Mouse (Mus musculus): ENCODE measurements around the gene Arl6ip4. TPM values are rescaled to one million over a fixed set of nuclear protein-coding genes. Genes with fewer than 3 reads are reported as not detected.

The Arl6ip4 gene
- polyA plus RNA-seq, 1 experiment: 112 TPM

DNA sequence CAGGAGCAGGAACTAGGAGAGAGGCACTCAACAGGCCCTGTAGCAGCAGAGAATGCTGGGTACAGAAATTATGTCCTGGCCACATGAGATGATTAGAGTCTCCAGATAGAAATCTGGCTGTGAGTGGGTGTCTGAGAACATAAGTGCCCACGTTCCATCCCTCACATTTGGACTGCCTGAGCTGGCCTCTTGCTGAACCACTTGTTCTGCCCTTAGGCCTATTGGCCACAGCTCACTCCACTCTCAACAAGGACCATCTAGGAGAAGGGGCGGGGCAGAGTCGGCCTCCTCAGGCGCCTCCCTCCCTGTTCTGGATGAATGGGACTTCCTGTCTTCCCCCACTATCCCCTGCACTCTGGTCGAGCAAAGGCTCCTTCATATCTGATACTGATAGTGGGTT lies 33.1 kb downstream of the Arl6ip4 start:
- 70% methylated on average over 5 of the region's 5 CpGs for WGBS
- H3K4me1 ChIP-seq (ENCODE audit: control insufficient read depth, insufficient read depth, low read length): no peaks in the 10 kb centered on the region
- no peak overlapping the region for H3K27ac ChIP-seq (ENCODE audit: control insufficient read depth, insufficient read depth, low read depth, low read length, poor library complexity)
- no peak overlapping the region for H3K4me3 ChIP-seq (replicated peaks; ENCODE audit: control insufficient read depth, low read depth, low read length)
- TF ChIP-seq POLR2A (IDR thresholded peaks at IDR 0.05; ENCODE audit: borderline replicate concordance, control insufficient read depth, low read depth, low read length): no peak
- TF ChIP-seq CTCF (IDR thresholded peaks at IDR 0.05; ENCODE audit: control insufficient read depth, insufficient read depth, low read length): no peak

- Histone ChIP-seq H3K4me3 (replicated peaks; ENCODE audit: control insufficient read depth, low read depth, low read length) (no peak overlapping the region), H3K27ac (ENCODE audit: control insufficient read depth, insufficient read depth, low read depth, low read length, poor library complexity) (no peak overlapping the region), H3K4me1 (ENCODE audit: control insufficient read depth, insufficient read depth, low read length) (no peaks in the 10 kb centered on the region)
- TF ChIP-seq CTCF (IDR thresholded peaks at IDR 0.05; ENCODE audit: control insufficient read depth, insufficient read depth, low read length) (no peak), POLR2A (IDR thresholded peaks at IDR 0.05; ENCODE audit: borderline replicate concordance, control insufficient read depth, low read depth, low read length) (no peak)
- 84% methylated on average over 7 of the region's 7 CpGs for WGBS
Observed at GRCm38 (mm10) chr5:124150895-124151294, 35.0 kb downstream of the Arl6ip4 start.

- TF ChIP-seq CTCF (IDR thresholded peaks at IDR 0.05; ENCODE audit: control insufficient read depth, insufficient read depth, low read length) (no peak), POLR2A (IDR thresholded peaks at IDR 0.05; ENCODE audit: borderline replicate concordance, control insufficient read depth, low read depth, low read length) (no peak)
- WGBS: 84% methylated on average over 4 of the region's 4 CpGs
- no peak overlapping the region for H3K4me3 ChIP-seq (replicated peaks; ENCODE audit: control insufficient read depth, low read depth, low read length)
- no peaks in the 10 kb centered on the region for H3K4me1 ChIP-seq (ENCODE audit: control insufficient read depth, insufficient read depth, low read length)
- no peak overlapping the region for H3K27ac ChIP-seq (ENCODE audit: control insufficient read depth, insufficient read depth, low read depth, low read length, poor library complexity)
Observed at GRCm38 (mm10) chr5:124152734-124153133, 36.8 kb downstream of the Arl6ip4 start.

DNA sequence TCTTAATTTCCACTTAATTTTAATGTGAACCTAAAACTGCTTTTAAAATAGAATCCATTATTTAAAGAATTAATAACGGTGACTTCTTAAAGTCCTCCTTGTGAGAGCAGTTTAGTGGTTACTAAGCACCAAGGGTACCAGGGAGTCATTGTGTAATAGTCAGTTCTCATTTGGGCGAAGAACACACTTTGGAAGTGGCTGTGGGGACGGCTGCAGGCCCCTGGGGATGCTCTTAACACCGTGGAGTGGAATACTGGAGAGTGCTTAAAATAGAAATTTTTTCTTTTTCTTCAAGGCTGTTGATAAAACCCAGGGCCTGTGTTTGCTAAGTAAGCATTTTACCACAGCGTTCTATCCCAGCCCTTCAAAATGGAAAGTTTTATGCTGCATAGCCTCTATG lies 40.1 kb downstream of the Arl6ip4 start:
- 75% methylated on average over 5 of the region's 5 CpGs for WGBS
- H3K27ac ChIP-seq (ENCODE audit: control insufficient read depth, insufficient read depth, low read depth, low read length, poor library complexity): no peak overlapping the region
- no peak overlapping the region for H3K4me3 ChIP-seq (replicated peaks; ENCODE audit: control insufficient read depth, low read depth, low read length)
- TF ChIP-seq POLR2A (IDR thresholded peaks at IDR 0.05; ENCODE audit: borderline replicate concordance, control insufficient read depth, low read depth, low read length) (no peak), CTCF (IDR thresholded peaks at IDR 0.05; ENCODE audit: control insufficient read depth, insufficient read depth, low read length) (no peak)
- no peaks in the 10 kb centered on the region for H3K4me1 ChIP-seq (ENCODE audit: control insufficient read depth, insufficient read depth, low read length)

- no peak overlapping the region for H3K4me3 ChIP-seq (replicated peaks; ENCODE audit: control insufficient read depth, low read depth, low read length)
- TF ChIP-seq CTCF (IDR thresholded peaks at IDR 0.05; ENCODE audit: control insufficient read depth, insufficient read depth, low read length): no peak
- 72% methylated on average over 4 of the region's 4 CpGs for WGBS
- no peak overlapping the region for H3K27ac ChIP-seq (ENCODE audit: control insufficient read depth, insufficient read depth, low read depth, low read length, poor library complexity)
- H3K4me1 ChIP-seq (ENCODE audit: control insufficient read depth, insufficient read depth, low read length): no peaks in the 10 kb centered on the region
Observed at GRCm38 (mm10) chr5:124158305-124158704, 42.4 kb downstream of the Arl6ip4 start.

- 89% methylated on average over 7 of the region's 7 CpGs for WGBS
- Histone ChIP-seq H3K4me3 (replicated peaks; ENCODE audit: control insufficient read depth, low read depth, low read length) (no peak overlapping the region), H3K27ac (ENCODE audit: control insufficient read depth, insufficient read depth, low read depth, low read length, poor library complexity) (no peak overlapping the region), H3K4me1 (ENCODE audit: control insufficient read depth, insufficient read depth, low read length) (no peaks in the 10 kb centered on the region)
- TF ChIP-seq POLR2A (IDR thresholded peaks at IDR 0.05; ENCODE audit: borderline replicate concordance, control insufficient read depth, low read depth, low read length): no peak
- TF ChIP-seq CTCF (IDR thresholded peaks at IDR 0.05; ENCODE audit: control insufficient read depth, insufficient read depth, low read length): no peak
Observed at GRCm38 (mm10) chr5:124159453-124159852, 43.6 kb downstream of the Arl6ip4 start.

DNA sequence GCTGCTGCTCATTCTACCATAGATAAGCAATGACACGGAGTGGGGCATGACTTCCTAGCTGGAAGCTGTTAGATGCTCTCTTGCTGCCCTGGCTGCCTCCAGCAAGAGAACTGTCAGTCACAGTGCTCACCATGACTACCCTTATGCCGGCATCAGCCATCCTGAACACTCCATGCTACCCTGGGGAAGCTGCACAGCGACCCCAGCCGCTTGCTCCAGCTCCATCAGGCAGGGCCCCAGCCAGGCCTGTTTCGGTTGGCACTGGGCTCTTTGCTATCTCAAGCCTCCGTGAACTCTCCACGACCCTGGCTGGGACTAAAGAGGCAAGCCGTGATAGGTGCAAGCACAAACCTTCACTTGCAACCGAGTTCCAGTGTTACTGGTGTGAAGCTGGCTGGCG lies 45.9 kb downstream of the Arl6ip4 start:
- Histone ChIP-seq H3K27ac (ENCODE audit: control insufficient read depth, insufficient read depth, low read depth, low read length, poor library complexity) (no peak overlapping the region), H3K4me3 (replicated peaks; ENCODE audit: control insufficient read depth, low read depth, low read length) (no peak overlapping the region), H3K4me1 (ENCODE audit: control insufficient read depth, insufficient read depth, low read length) (peaks cover 1% of the 10 kb centered on the region; the same call in 1 of the 2 replicates)
- TF ChIP-seq CTCF (IDR thresholded peaks at IDR 0.05; ENCODE audit: control insufficient read depth, insufficient read depth, low read length): no peak
- TF ChIP-seq POLR2A (IDR thresholded peaks at IDR 0.05; ENCODE audit: borderline replicate concordance, control insufficient read depth, low read depth, low read length): no peak
- 81% methylated on average over 10 of the region's 10 CpGs for WGBS

GRCm38 (mm10) chr5:124162577-124162976 lies 46.7 kb downstream of the Arl6ip4 start:
- 66% methylated on average over 5 of the region's 5 CpGs for WGBS
- Histone ChIP-seq H3K4me1 (ENCODE audit: control insufficient read depth, insufficient read depth, low read length) (peaks cover 1% of the 10 kb centered on the region; the same call in 1 of the 2 replicates), H3K4me3 (replicated peaks; ENCODE audit: control insufficient read depth, low read depth, low read length) (no peak overlapping the region), H3K27ac (ENCODE audit: control insufficient read depth, insufficient read depth, low read depth, low read length, poor library complexity) (no peak overlapping the region)
- TF ChIP-seq CTCF (IDR thresholded peaks at IDR 0.05; ENCODE audit: control insufficient read depth, insufficient read depth, low read length) (peak; percentile 35; the same call in 1 of the 2 replicates), POLR2A (IDR thresholded peaks at IDR 0.05; ENCODE audit: borderline replicate concordance, control insufficient read depth, low read depth, low read length) (no peak)

DNA sequence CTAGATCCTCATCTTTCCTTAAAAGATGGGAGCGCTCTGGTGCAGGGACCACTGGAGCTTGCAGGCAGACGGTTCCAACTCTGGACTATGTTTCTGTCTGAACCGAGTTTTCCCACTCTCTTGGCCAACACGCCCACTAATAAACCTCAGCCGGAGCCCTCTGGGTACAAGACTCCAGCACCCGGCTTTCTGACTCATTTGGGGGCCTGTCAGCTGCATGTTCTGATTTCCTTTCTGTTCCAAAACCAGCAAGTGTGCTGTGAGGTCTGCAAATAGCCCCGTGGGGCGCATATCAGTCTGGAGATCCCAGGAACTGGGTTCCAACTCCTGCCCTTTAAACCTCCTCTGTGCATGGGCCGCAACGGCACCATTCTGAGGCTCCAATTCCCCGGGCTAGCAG lies 47.6 kb downstream of the Arl6ip4 start:
- Histone ChIP-seq H3K27ac (ENCODE audit: control insufficient read depth, insufficient read depth, low read depth, low read length, poor library complexity) (no peak overlapping the region), H3K4me1 (ENCODE audit: control insufficient read depth, insufficient read depth, low read length) (peaks cover 1% of the 10 kb centered on the region; the same call in 1 of the 2 replicates)
- 87% methylated on average over 11 of the region's 11 CpGs for WGBS

More for the DNA sequence above, 47.6 kb downstream of the Arl6ip4 start:
- H3K4me3 ChIP-seq (replicated peaks; ENCODE audit: control insufficient read depth, low read depth, low read length): no peak overlapping the region
- TF ChIP-seq POLR2A (IDR thresholded peaks at IDR 0.05; ENCODE audit: borderline replicate concordance, control insufficient read depth, low read depth, low read length) (no peak), CTCF (IDR thresholded peaks at IDR 0.05; ENCODE audit: control insufficient read depth, insufficient read depth, low read length) (no peak)

Data from bone marrow, adult 2 months (tissue).